Mouse (Mus musculus) bone marrow, adult 2 months (tissue): ENCODE measurements around the gene Rpl3.
A peak's percentile ranks its signal among the peaks of the same experiment; 100 is the strongest.

Source experiments
- CTCF ChIP-seq: fragments of 200-500 bp; IDR thresholded peaks from 2 replicates; pipeline ENCODE4 v1.5.1; 2011; ENCODE audit warnings: low read length, control low read depth; ENCODE audit not compliant: control insufficient read depth, insufficient read depth
- POLR2A ChIP-seq: fragments of 200-500 bp; IDR thresholded peaks from 2 replicates; pipeline ENCODE4 v1.6.1; 2011; ENCODE audit warnings: low read depth, mild to moderate bottlenecking, control low read depth, low read length, borderline replicate concordance; ENCODE audit not compliant: control insufficient read depth

- no peak for TF ChIP-seq POLR2A
- peak; percentile 87 for TF ChIP-seq CTCF
These were observed 3.0 kb downstream of the Rpl3 start for GRCm38 (mm10) chr15:80088637-80089036.
